Mouse (Mus musculus): ENCODE results near the gene Tshz2. TPM values are rescaled to one million over a fixed set of nuclear protein-coding genes. Genes with fewer than 3 reads are reported as not detected.
"Not testable (repeated sequence)": the region's sequence is repeated elsewhere in the genome, so short reads cannot be mapped to it uniquely, and the experiment has no call there.

The Tshz2 gene
- polyA plus RNA-seq (2015; fragmentation: Nextera tagmentation; extraction: Ambion mirVana), result 14.5 and 16.1 TPM in 2 replicates

- WGBS, result 0% methylated on average over 19 of the region's 22 CpGs
- H3K9me3 ChIP-seq, result no peaks in the 10 kb centered on the region
- H3K4me1 ChIP-seq, result peaks cover 33% of the 10 kb centered on the region
- peak within 1 kb of the TSS; percentile 81 for H3K27ac ChIP-seq
- H3K27me3 ChIP-seq, result no peaks in the 10 kb centered on the region
- peak within 1 kb of the TSS; percentile 93 for H3K4me2 ChIP-seq (replicated peaks)
- H3K36me3 ChIP-seq, result no peaks in the 10 kb centered on the region
- H3K9ac ChIP-seq, result peak within 1 kb of the TSS; percentile 95
- H3K4me3 ChIP-seq, result peak within 1 kb of the TSS; percentile 72
- ATAC-seq (ENCODE audit: low FRiP score, low read depth), result peak; percentile 65
Observed at GRCm38 (mm10) chr2:169632338-169633151, at the start of gene Tshz2. TSS of gene Tshz2 (plus strand) at chr2:169633013.

GRCm38 (mm10) chr2:169583476-169583875, 49.3 kb upstream of the Tshz2 start:
- H3K27me3 ChIP-seq, result no peaks in the 10 kb centered on the region
- ATAC-seq (ENCODE audit: low FRiP score, low read depth), result no peak

GRCm38 (mm10) chr2:169584745-169585456, 47.9 kb upstream of the Tshz2 start:
- ATAC-seq (ENCODE audit: low FRiP score, low read depth), result no peak
- no peak overlapping the region for H3K4me2 ChIP-seq (replicated peaks)
- WGBS, result 66% methylated on average over 15 of the region's 15 CpGs

More at GRCm38 (mm10) chr2:169583476-169583875, 49.3 kb upstream of the Tshz2 start:
- Histone ChIP-seq H3K4me1 (no peaks in the 10 kb centered on the region), H3K36me3 (no peaks in the 10 kb centered on the region), H3K4me2 (replicated peaks) (no peak overlapping the region), H3K27ac (no peak overlapping the region), H3K9ac (no peak overlapping the region), H3K9me3 (no peaks in the 10 kb centered on the region), H3K4me3 (no peak overlapping the region)
- 71% methylated on average over 3 of the region's 3 CpGs for WGBS

GRCm38 (mm10) chr2:169585631-169586285, 47.1 kb upstream of the Tshz2 start:
- Histone ChIP-seq H3K27ac (no peak overlapping the region), H3K4me2 (replicated peaks) (no peak overlapping the region), H3K4me3 (no peak overlapping the region), H3K9me3 (no peaks in the 10 kb centered on the region), H3K4me1 (peaks cover 6% of the 10 kb centered on the region), H3K9ac (no peak overlapping the region), H3K27me3 (no peaks in the 10 kb centered on the region), H3K36me3 (no peaks in the 10 kb centered on the region)
- no peak for ATAC-seq (ENCODE audit: low FRiP score, low read depth)
- WGBS, result 82% methylated on average over 12 of the region's 12 CpGs

More at GRCm38 (mm10) chr2:169584745-169585456, 47.9 kb upstream of the Tshz2 start:
- H3K4me1 ChIP-seq, result no peaks in the 10 kb centered on the region
- no peak overlapping the region for H3K9ac ChIP-seq
- H3K9me3 ChIP-seq, result no peaks in the 10 kb centered on the region
- H3K27me3 ChIP-seq, result no peaks in the 10 kb centered on the region
- no peaks in the 10 kb centered on the region for H3K36me3 ChIP-seq
- no peak overlapping the region for H3K4me3 ChIP-seq
- no peak overlapping the region for H3K27ac ChIP-seq

GRCm38 (mm10) chr2:169586688-169587087, 46.1 kb upstream of the Tshz2 start:
- Histone ChIP-seq H3K4me1 (peaks cover 13% of the 10 kb centered on the region), H3K4me2 (replicated peaks) (no peak overlapping the region), H3K4me3 (no peak overlapping the region), H3K9ac (no peak overlapping the region), H3K36me3 (no peaks in the 10 kb centered on the region), H3K9me3 (no peaks in the 10 kb centered on the region), H3K27ac (no peak overlapping the region), H3K27me3 (no peaks in the 10 kb centered on the region)
- WGBS, result 90% methylated on average over 3 of the region's 3 CpGs
- ATAC-seq (ENCODE audit: low FRiP score, low read depth), result no peak

- not testable (repeated sequence) for H3K9me3 ChIP-seq; H3K9ac ChIP-seq; H3K4me2 ChIP-seq (replicated peaks); H3K36me3 ChIP-seq; H3K4me3 ChIP-seq; ATAC-seq (ENCODE audit: low FRiP score, low read depth); H3K27ac ChIP-seq; H3K27me3 ChIP-seq
- H3K4me1 ChIP-seq, result peaks cover 13% of the 10 kb centered on the region
Observed at GRCm38 (mm10) chr2:169587645-169588044, 45.2 kb upstream of the Tshz2 start, which contains the start of gene Gm11011. TSS of gene Gm11011 (minus strand) at chr2:169587745.

GRCm38 (mm10) chr2:169589697-169590096, 43.1 kb upstream of the Tshz2 start:
- 90% methylated on average over 10 of the region's 10 CpGs for WGBS
- no peak overlapping the region for H3K27ac ChIP-seq
- H3K4me1 ChIP-seq, result peaks cover 13% of the 10 kb centered on the region
- H3K4me2 ChIP-seq (replicated peaks), result no peak overlapping the region
- no peak overlapping the region for H3K9ac ChIP-seq
- no peak for ATAC-seq (ENCODE audit: low FRiP score, low read depth)
- H3K36me3 ChIP-seq, result no peaks in the 10 kb centered on the region
- no peak overlapping the region for H3K4me3 ChIP-seq
- H3K27me3 ChIP-seq, result no peaks in the 10 kb centered on the region
- no peaks in the 10 kb centered on the region for H3K9me3 ChIP-seq

- 0 out of 2 replicates have a peak overlapping the region, but pooled peaks have one; percentile 63 for H3K27ac ChIP-seq
Observed at GRCm38 (mm10) chr2:169590412-169590811, 42.4 kb upstream of the Tshz2 start.

GRCm38 (mm10) chr2:169593742-169594141, 39.1 kb upstream of the Tshz2 start:
- Histone ChIP-seq H3K36me3 (no peaks in the 10 kb centered on the region), H3K9me3 (no peaks in the 10 kb centered on the region), H3K4me1 (peaks cover 13% of the 10 kb centered on the region), H3K4me3 (no peak overlapping the region), H3K4me2 (replicated peaks) (no peak overlapping the region), H3K27me3 (no peaks in the 10 kb centered on the region), H3K27ac (no peak overlapping the region), H3K9ac (no peak overlapping the region)
- no peak for ATAC-seq (ENCODE audit: low FRiP score, low read depth)
- 75% methylated on average over 3 of the region's 3 CpGs for WGBS

More at GRCm38 (mm10) chr2:169590412-169590811, 42.4 kb upstream of the Tshz2 start:
- Histone ChIP-seq H3K36me3 (no peaks in the 10 kb centered on the region), H3K9me3 (no peaks in the 10 kb centered on the region), H3K4me3 (no peak overlapping the region), H3K4me1 (peaks cover 13% of the 10 kb centered on the region), H3K27me3 (no peaks in the 10 kb centered on the region), H3K4me2 (replicated peaks) (no peak overlapping the region), H3K9ac (no peak overlapping the region)
- WGBS, result 66% methylated on average over 8 of the region's 8 CpGs
- no peak for ATAC-seq (ENCODE audit: low FRiP score, low read depth)

GRCm38 (mm10) chr2:169597357-169597756, 35.5 kb upstream of the Tshz2 start:
- Histone ChIP-seq H3K9ac (no peak overlapping the region), H3K4me2 (replicated peaks) (no peak overlapping the region), H3K9me3 (no peaks in the 10 kb centered on the region), H3K36me3 (no peaks in the 10 kb centered on the region), H3K27me3 (no peaks in the 10 kb centered on the region), H3K4me3 (no peak overlapping the region), H3K4me1 (peaks cover 12% of the 10 kb centered on the region), H3K27ac (no peak overlapping the region)
- ATAC-seq (ENCODE audit: low FRiP score, low read depth), result no peak
- WGBS, result 84% methylated on average over 6 of the region's 6 CpGs

GRCm38 (mm10) chr2:169597971-169598370, 34.8 kb upstream of the Tshz2 start:
- Histone ChIP-seq H3K36me3 (no peaks in the 10 kb centered on the region), H3K4me3 (no peak overlapping the region), H3K4me1 (peaks cover 12% of the 10 kb centered on the region), H3K9ac (no peak overlapping the region), H3K9me3 (no peaks in the 10 kb centered on the region), H3K27me3 (no peaks in the 10 kb centered on the region), H3K4me2 (replicated peaks) (no peak overlapping the region), H3K27ac (no peak overlapping the region)
- ATAC-seq (ENCODE audit: low FRiP score, low read depth), result no peak
- WGBS, result 82% methylated on average over 8 of the region's 8 CpGs

GRCm38 (mm10) chr2:169599591-169599990, 33.2 kb upstream of the Tshz2 start:
- no peaks in the 10 kb centered on the region for H3K27me3 ChIP-seq
- H3K36me3 ChIP-seq, result no peaks in the 10 kb centered on the region
- no peak overlapping the region for H3K4me3 ChIP-seq
- no peak overlapping the region for H3K4me2 ChIP-seq (replicated peaks)
- no peak overlapping the region for H3K9ac ChIP-seq
- H3K27ac ChIP-seq, result no peak overlapping the region
- H3K9me3 ChIP-seq, result no peaks in the 10 kb centered on the region
- H3K4me1 ChIP-seq, result peaks cover 12% of the 10 kb centered on the region
- WGBS, result 85% methylated on average over 4 of the region's 4 CpGs
- ATAC-seq (ENCODE audit: low FRiP score, low read depth), result no peak

Measured in limb, embryonic 13.5 days (tissue).